Mouse (Mus musculus) CD4-positive helper T cell, adult 2 months (primary cell): ENCODE data around the gene Pop7.

ENCODE experiments used
- DNase-seq: peaks from one replicate; pipeline ENCODE4 v3.0.0-alpha.2; 2012; ENCODE audit warnings: low read depth, missing footprints, low spot score

Gene Pop7

DNA sequence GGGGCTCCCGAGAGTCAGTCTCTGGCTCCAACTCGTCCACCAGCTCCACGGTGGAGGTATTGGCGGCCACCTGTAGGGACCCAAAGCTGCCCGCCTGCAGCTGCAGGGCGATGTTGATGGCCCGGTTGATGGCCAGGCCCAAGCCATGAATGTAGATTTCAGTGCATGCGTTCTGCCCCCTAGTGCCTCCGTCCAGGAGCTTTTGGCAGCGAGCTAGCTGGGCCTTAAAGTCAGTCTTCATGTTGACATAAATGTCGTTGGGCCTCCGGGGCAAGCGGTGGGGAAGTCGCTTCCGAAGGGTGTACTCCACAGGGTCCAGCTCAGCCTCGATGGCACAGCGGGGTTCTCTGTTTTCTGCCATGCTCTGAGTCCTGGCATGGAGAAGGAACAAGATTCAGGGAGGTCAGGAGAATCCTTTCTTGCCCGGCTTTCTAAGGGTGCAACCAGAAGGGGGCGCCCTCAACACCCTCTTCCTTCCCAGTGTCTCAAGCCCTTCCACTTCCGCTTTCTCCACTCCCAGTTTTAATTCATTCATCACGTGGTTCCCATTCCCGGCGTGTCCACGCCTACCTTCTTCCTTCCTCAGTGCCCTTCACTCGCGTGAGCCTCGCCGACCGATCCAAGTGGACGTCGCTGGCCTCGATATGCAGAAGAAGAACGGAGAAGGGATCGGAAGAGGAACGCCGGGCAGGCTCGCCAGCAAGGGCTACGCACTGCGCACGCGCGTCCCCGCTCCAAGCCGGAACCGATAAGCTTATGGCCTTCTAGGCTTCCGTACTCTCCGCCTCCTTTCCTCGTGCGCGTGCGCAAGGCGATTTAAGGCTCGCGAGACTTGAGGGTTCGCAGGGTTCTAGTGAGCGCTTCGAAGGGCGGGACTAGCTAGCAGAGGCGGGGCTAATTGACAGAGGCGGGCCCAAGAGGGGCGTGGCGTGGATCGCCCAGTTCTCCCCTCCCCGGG, at the start of gene Pop7:
TSS of gene Pop7 (minus strand) at position 810 of the 958 bp plus-strand sequence.
- DNase-seq, result peak; percentile 100

DNA sequence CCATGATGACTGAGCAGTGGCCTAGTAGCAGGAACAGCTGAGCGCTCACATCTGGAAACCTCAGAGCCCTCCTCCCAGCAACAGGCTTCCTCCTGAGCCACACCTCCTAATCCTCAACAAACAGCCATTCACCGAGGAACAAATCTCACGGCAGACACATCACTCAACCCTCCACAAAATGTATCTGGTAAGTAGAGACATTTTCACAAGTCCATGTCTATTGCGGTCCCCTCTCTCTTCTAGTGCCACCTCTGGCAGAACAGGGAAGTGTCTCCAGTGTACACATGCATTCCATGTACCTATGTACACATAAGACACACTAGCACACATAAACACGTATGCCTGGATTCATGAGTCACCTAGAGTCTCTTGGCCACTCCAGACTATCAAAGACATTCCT, 48.8 kb upstream of the Pop7 start:
- DNase-seq, result no peak

- no peak for DNase-seq
These were observed 47.5 kb upstream of the Pop7 start for GRCm38 (mm10) chr5:137549840-137550239.

DNA sequence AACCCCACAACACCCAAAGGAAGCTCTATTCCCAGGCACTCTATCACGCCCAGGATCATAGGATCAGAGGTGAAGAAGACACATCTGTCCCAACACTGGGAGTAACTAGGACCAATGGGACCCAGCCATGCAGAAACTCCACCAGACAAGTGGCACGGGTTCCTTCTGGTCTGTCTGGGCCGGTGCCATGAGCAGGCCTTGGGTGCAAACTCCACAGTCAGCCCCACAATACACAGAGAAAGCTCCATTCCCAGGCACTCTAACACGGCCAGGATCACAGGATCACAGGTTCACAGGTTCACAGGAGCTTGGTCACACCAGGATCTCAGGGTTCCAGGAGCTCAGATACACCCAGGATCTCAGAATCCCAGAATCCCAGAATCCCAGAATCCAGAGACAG, 43.3 kb upstream of the Pop7 start:
- no peak for DNase-seq

GRCm38 (mm10) chr5:137544926-137545325, 42.6 kb upstream of the Pop7 start:
- no peak for DNase-seq

DNA sequence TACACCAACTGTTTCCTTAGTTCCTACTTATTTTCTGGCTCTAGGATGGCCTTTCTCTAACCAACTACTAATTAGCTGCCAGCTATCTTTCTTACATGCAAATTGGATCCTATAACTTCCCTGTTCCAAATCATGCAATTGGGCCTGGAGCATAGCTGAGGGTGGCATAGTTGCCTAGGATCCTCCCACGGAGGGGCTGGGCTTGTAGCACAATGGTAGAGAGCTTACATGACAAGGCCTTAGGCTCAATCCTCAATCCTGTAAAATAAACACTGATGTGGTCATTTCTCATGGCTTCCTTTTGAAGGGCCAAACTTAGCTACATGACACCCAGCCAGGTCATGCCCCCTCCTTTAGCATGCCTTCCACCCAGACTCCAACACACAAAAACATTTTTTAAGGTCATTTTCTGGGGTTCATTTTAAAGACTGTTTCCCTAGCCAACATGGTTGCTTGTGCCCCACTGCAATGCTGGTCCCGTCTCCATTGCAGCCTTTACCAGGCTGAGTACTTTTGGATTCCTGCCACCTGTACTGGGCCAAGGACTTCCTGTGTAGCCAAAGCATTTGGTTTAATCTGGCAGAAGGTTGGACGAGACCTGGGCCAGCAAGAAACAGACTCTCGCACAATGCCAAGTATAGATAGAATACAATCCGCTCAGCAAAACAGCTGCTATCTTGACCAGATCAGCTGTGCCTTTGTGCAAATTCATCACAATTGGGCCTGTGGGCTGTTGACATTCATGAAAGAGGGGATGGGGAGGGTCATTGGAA, 39.6 kb upstream of the Pop7 start:
- no peak for DNase-seq

DNA sequence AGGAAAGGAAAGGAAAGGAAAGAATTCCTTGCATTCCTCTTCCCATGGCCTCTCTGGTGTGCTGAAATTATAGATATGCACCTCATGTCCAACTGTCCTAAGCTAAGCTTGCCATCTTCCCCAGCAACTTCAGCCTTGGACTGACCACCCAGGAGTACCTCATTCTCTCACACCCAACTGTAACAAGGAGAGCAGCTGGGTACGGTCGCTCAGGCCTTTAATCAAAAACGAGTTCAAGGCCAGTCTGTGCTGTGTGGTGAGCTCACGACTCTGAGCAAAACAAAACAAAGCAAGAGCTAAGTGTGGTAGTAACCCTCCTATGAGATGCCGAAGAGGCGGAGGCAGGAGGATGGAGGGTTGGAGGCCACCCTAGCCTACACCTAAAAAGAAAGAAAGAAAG, 38.7 kb upstream of the Pop7 start:
- no peak for DNase-seq

GRCm38 (mm10) chr5:137539291-137539801, 37.0 kb upstream of the Pop7 start:
- no peak for DNase-seq

DNA sequence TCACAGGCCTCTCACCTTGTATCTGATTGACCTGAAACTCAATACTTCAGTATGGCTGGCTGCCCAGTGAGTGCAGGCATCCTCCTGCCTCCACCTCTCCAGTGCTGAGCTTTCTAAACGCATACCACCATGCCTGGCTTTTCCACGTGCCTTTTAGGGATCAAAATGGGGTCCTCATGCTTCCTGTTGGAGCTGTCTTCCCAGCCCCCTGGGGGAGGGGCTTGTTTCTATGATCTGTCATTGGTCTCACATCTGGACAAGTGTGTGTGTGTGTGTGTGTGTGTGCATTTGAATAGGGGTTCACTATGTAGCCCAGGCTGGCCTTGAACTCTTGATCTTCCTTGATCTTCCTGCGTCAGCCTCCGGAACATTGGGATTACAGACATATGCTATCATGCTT, 35.1 kb upstream of the Pop7 start:
- no peak for DNase-seq

DNA sequence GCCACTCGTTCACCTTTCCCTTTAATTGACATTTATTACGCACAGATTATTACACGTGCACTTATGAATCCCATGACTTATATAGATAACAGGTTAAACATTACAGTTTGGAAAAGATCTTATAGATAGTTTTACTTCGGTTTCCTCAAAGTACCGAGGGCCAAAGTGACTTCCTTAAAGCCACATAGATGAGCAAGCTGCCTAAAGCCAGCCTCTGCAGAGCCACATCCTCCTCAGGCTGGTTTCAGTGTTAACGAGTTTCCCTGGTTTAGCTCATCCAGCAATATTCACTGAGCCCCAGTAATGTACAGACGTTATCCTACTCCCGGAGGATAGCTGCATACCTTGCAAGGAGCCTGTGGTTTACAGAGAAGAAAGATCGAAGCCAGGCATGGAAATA, 33.0 kb upstream of the Pop7 start:
- no peak for DNase-seq

DNA sequence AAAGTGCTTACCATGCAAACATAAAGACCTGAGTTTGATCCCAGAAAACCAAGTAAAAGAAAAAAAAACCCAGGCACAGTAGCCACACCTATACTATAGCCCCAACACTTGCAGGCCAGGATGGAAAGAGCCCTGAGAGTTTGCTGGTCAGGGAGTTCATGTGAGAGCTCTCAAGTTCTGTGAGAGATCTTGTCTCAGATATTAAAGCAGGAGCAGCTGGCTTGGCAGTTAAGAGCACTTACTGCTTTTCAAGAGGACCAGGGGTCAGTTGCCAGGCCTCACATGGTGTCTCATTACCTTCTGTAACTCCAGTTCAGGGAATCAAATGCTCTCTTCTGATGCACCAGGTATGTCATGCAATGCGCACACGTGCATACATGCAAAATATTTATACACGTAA, 32.4 kb upstream of the Pop7 start:
- no peak for DNase-seq

DNA sequence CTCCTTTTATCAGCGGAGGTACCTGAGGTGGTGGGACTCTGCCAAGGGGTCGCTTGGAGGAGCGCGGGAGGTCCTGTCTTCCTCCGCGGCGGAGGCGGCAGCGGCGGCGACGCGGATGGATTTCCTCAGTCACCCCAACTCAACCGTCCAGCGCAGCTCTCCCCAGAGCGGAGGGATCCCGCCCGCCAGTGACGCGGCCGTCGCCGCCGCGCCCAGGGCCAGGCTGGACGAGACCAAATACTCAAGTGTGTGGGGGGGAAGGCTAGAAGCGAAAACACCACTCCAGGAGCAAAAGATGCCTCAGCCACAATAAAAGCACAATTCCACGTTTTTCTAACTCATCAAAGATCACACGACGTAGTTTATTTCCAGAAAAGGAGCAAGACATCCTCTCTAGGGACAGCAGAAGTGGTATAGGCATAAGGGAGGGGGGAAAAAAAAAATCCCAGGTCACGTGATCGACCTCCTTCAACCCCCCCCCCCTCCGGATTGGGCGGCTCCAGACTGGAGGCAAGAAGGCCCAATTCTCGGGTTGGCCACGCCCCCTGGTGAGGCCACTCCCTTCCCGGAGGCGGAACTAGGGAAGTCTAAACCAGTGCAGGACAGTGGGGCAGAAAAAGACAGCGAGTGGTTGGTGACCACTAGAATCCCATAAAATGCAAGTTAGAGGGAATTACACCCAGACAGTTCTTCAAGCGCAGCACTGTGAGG, 31.0 kb upstream of the Pop7 start, which contains the start of the genes Epo and Gnb2:
TSS of gene Epo (minus strand) at position 126 of the 711 bp plus-strand sequence.
TSS of gene Gnb2 (minus strand) at position 394 of the 711 bp plus-strand sequence.
- DNase-seq, result peak; percentile 98

GRCm38 (mm10) chr5:137532808-137533116, 30.4 kb upstream of the Pop7 start:
- DNase-seq, result no peak

DNA sequence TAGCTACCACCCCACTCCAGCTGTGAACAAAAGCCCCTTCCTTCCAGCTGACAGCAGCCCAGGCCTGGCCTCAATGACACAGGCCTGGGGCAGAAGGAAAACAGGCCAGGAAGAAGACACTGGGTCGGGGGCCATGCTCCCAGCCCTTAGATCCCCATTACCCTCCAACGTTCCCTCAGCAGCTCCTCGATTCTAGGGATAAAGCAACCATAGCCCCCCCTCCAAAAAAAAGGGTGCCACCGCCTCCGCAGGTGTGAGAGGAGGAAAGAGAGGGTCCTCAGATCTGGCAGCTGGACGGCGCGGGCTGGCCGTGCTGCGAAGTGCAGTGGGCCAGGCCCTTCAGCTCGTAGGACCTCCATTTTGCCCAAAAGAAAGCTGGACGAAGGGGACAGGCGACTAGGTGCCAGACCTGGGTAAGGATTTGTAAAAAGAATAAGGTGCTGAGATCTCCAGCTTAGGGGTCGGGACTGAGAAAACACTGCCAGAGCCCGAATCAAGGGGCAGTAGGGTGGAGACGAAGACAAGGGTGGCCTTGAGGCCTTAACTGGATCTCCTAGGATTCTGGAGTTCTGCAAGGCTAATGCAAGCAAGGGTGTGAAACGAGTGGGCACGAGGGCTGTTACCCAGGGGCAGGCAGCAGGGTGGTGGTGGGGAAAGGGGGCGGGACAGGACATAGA, 30.0 kb upstream of the Pop7 start:
- DNase-seq, result peak; percentile 45

GRCm38 (mm10) chr5:137531414-137532130, 29.3 kb upstream of the Pop7 start:
- DNase-seq, result peak; percentile 44

GRCm38 (mm10) chr5:137530588-137531413, 28.5 kb upstream of the Pop7 start:
- peak; percentile 86 for DNase-seq

GRCm38 (mm10) chr5:137530075-137530474, 27.8 kb upstream of the Pop7 start:
- no peak for DNase-seq

DNA sequence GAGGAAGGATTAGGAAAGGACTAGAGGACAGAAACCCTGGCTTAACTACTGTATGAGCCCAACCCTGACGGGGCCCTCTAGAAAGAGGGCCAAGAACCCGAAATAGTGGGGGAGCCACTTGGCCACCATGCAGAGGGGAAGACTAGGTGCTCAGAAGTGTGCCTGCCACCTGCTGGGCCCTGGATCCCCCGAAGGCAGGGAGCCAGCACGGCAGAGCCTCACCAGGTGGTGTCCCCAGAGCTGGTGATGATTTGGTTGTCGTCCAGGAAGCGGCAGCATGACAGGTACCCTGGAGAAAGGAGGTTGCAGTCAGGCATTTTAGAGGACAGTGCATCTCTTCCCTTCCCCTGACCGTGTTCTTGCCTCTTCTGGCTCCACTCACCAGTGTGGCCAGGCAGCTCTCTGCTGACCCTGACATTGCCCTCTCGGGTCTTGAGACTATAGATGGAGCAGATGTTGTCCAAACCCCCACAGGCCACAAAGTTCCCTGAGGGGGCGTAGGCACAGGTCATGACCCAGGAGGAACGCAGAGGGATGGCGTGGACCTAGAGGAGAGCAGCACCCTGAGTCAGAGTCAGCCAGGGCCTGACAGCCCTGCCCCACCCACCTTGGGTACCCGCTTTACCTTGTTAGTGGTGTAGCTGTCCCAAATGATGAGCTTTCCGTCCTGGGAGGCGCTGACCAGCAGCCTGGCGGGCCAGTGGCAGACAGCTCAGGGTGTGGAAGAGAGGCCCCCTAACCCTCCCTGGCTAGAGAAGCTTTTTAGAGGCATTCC, 27.1 kb upstream of the Pop7 start:
- DNase-seq, result no peak
